In genomic region chr1:30320657-30321262, GRCm38 (mm10) we compare ENCODE assay signal across 17 mouse cellular contexts.
"Had no signal": no experiment of that assay in that cellular context is flagged by ENCODE, and none has a peak within 500 bp of the region (broad histone marks: within the 10 kb centered on the region; RNA-seq: fewer than 3 reads in every experiment).

No protein-coding gene starts in this region.

- H3K4me3 ChIP-seq: left cerebral cortex, adult 2 months; liver, embryonic 13.5 days; myocyte; neural tube, embryonic 13.5 days; stomach, embryonic 15.5 days had no signal

- H3K9ac ChIP-seq: liver, embryonic 13.5 days; neural tube, embryonic 13.5 days; stomach, embryonic 15.5 days had no signal

- H3K9me3 ChIP-seq: liver, embryonic 13.5 days; neural tube, embryonic 13.5 days; stomach, embryonic 15.5 days had no signal

- H3K27ac ChIP-seq: kidney, postnatal 0 days; left cerebral cortex, adult 2 months; liver, embryonic 13.5 days; neural tube, embryonic 13.5 days; stomach, embryonic 15.5 days had no signal

- H3K27me3 ChIP-seq: liver, embryonic 13.5 days; neural tube, embryonic 13.5 days; stomach, embryonic 15.5 days had no signal

- H3K36me3 ChIP-seq: liver, embryonic 13.5 days; neural tube, embryonic 13.5 days; stomach, embryonic 15.5 days had no signal

- ATAC-seq: intestine, postnatal 0 days had no signal

- DNase-seq: kidney, adult 2 months; kidney, postnatal 25 days; layer of hippocampus, postnatal 36 days; liver, embryonic 13.5 days; lung, adult 2 months; lung, postnatal 14 days; lung, postnatal 4 days; retina, postnatal 1 day; right cerebral cortex, postnatal 25 days; spleen, adult 18-20 months; thymus, postnatal 36 days had no signal

- H3K4me2 ChIP-seq: liver, embryonic 13.5 days; neural tube, embryonic 13.5 days; stomach, embryonic 15.5 days had no signal

- H3K4me1 ChIP-seq: liver, embryonic 13.5 days; neural tube, embryonic 13.5 days; stomach, embryonic 15.5 days had no signal
